Mouse (Mus musculus): Measurements from ENCODE around the gene Pik3ap1.

Pik3ap1 gene

DNA sequence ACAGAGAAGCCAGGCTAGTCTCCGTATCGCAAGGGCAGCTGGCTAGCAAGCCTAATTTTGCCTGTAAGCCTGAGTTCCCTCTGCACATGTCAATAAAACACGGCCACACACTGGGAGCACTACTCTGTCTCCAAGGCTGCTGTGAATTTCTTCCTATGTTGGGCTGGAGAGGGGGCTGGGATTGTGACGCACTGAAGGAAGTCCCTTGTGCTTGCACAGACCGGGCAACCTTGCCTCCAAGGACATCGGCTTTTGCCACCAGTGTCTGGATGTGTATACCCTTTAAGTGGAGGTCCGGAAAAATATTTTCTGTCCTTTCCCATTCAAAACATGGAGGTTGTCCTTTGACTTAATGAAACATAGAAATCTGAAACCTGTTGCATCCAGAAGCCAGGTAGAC lies 70.2 kb downstream of the Pik3ap1 start:
- no peak for TF ChIP-seq GATA4 (IDR thresholded peaks at IDR 0.05; ENCODE audit: insufficient replicate concordance, low read length)

DNA sequence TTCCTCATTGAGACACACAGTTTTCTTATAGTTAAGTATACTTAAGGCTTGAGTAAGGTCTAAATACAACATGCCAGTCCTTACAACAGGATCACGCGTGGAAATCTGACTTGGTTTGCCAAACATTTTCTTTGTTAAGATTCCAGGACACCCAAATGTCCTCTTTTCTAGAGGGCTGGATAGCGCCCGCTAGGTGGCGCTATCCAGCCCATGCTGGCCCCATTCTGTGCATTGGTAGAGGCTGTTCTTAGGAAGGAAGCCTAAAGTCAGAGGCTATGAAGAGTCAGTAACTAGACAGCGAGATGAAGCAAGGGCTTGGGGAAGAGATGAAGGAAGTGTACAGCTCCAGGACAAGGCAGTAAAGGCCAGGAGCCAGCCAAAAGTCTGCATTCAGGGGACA lies 71.2 kb downstream of the Pik3ap1 start:
- no peak for TF ChIP-seq GATA4 (IDR thresholded peaks at IDR 0.05; ENCODE audit: insufficient replicate concordance, low read length)

DNA sequence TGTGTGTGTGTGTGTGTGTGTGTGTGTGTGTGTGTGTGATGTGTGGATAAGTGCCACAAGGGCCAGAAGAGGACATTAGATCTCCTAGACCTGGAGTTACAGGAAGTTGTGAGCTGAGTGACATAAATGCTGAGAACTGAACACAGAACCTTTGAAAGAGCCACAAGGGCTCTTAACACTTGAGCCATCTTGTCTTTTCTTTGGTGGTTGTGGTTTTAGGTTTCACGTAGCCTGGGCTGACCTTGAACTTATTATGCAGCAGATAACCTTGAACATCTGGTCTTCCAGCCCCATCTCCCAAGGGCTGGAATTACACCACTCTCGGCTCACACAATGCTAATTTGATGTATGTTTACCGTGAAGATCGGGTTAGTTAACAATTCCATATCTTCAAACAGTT lies 72.9 kb downstream of the Pik3ap1 start:
- no peak for TF ChIP-seq GATA4 (IDR thresholded peaks at IDR 0.05; ENCODE audit: insufficient replicate concordance, low read length)

DNA sequence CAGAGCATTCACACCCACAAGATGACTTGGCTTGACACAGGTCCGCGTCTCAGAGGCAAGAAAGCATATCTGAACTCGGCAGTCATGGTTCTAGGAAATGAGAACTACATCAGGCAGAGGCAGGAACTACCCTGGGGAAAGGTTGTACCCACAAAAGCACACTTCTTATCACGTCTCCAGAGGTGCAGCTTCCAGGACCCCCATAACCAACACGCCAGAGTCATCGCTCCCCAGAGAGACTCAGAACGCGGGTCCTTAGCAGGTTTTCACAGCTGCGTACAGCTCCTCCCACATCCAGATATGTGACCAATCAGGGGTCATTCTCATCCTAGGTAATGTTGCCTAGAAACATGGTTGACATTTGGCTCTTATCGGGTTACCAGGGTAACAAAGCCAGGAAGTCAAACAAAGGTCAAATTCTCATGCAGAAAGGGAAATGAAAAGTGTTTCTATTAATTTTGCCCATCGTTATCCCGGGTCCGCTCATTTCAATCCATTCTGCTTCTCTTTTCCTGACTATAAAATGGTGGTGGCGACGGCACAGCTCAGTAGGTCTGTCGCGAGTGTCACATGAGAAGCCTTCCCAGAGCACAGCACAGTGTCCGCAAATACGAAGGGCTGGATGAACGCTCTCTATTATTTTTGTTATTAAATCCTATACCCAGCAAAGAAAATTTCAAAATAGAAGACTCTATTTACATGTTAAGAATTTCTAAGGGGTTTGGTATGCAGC lies 73.8 kb downstream of the Pik3ap1 start:
- TF ChIP-seq GATA4 (IDR thresholded peaks at IDR 0.05; ENCODE audit: insufficient replicate concordance, low read length), result no peak

DNA sequence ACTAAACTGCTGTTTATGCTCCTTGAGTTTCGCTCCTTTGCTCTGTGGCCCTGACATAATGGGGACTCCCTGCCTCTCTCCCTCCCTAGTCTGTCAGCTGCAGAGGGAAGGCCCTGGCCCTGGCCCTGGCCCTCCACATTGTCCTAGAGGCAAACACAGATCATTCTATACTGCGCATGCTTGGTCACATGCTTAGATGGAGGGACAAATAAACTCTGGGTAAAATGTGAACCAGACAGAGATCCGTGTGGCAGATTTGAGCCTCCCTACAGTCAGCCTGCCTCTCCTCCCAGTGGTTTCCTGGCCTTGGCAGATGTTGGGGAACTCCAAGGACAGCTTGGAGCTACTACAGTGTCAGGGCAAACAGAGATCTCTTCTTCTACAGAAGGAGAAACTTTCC lies 81.0 kb downstream of the Pik3ap1 start:
- no peak for TF ChIP-seq GATA4 (IDR thresholded peaks at IDR 0.05; ENCODE audit: insufficient replicate concordance, low read length)

DNA sequence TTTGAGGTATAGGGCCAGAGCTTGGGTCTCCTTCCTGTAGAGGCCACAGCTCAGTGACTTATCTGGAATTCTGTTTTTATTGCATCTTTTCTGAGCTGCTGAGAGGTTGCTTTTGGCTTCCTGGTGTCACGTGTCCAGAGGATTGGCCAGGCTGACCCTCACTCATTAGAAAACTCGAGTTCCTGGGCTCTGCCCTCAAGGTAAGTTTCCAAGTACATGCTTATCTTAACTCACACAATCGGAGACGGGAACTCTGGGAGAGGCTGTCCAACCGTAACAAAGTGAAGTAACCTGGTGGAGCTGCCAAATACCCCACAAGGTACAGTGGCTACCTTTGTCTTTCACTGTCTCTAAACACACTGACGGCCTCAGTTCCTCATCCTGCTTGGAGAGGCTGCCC lies 81.5 kb downstream of the Pik3ap1 start:
- TF ChIP-seq GATA4 (IDR thresholded peaks at IDR 0.05; ENCODE audit: insufficient replicate concordance, low read length), result no peak

DNA sequence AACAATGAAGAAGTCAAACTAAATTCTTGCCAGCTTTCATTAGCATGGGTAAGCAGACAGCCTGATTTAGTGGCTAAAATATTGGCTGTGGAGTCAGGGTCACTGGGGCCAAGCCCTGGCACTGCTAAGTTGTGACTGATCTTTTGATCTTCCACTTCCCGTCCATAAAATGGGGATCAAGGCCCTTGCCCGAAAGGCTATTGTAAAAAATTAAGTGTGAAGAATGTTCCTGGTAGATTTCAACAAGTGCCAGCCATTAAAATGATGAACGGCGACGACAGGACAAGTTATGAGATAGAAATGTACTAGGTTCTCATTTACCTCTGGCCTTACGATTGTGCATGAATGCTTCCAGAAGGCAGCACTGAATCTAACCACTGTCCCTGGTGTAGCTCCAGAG lies 83.0 kb downstream of the Pik3ap1 start:
- TF ChIP-seq GATA4 (IDR thresholded peaks at IDR 0.05; ENCODE audit: insufficient replicate concordance, low read length), result no peak

DNA sequence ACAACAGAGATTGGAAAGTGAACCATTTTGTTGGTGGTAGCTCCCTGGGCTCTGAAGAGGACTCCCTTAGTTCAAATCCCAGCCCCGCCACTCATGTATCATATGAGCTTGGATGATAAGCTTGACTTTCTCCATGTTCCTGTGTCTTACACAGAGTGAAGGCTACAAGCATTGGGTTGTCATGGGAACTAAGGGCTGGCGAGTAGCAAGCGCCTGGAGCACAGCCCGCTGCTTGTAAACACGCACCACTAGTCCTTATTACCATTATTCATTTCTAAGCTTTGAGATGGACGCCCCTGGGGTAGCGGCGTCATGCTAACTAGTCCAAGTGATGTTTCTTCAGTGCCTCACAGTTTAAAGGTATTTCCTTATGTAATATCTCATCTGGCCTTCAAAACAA lies 85.5 kb downstream of the Pik3ap1 start:
- TF ChIP-seq GATA4 (IDR thresholded peaks at IDR 0.05; ENCODE audit: insufficient replicate concordance, low read length), result no peak

DNA sequence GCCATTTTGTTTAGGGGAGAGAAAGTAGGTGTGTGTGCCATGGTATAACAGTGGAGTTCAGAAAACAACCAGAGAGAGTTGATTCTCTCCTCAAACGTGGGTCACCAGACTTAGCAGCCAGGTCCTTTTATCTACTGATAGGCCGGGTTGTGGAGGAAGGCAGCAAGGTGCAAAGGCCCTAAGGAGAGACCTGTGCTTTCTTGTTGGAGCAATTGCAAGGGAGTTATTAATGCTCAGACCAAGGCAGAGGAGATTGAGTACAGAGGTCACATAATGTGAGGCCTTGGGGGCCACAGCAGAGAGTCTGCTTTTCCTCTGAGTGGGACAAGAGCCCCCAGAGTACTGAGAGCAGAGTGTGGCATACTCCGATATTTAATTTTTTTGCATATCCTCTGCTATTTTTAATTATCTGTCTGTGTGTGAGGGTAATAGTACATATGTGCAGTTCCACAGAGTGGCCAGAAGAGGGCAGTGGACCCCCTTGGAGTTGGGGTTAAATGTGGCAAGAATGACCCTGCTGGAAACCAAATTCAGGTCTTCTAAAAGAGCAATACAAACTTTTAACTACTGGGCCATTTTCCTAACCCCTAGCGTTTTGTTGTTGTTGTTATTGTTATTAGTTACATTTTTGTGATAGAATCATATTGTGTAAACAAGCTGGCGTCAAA lies 93.8 kb downstream of the Pik3ap1 start:
- TF ChIP-seq GATA4 (IDR thresholded peaks at IDR 0.05; ENCODE audit: insufficient replicate concordance, low read length), result no peak

DNA sequence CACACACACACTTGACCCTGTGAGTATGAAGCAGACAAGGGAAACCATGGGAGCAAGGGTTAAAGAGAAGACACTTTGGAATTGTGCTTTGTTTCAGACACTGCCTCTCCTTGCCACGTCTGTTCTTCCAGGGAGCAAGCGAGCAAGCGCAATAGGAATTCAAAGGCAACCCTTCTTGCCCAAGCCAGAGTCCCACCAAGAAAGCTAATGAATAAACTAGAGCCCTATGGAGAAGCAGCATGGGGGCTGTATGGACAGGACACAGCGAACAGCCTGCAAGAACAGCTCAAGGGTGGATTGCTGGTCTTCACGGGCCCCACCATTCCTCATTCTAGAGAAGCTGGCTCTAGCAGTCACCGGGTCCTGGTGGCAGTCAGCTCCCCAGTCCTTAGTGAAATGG lies 96.3 kb downstream of the Pik3ap1 start:
- no peak for TF ChIP-seq GATA4 (IDR thresholded peaks at IDR 0.05; ENCODE audit: insufficient replicate concordance, low read length)

DNA sequence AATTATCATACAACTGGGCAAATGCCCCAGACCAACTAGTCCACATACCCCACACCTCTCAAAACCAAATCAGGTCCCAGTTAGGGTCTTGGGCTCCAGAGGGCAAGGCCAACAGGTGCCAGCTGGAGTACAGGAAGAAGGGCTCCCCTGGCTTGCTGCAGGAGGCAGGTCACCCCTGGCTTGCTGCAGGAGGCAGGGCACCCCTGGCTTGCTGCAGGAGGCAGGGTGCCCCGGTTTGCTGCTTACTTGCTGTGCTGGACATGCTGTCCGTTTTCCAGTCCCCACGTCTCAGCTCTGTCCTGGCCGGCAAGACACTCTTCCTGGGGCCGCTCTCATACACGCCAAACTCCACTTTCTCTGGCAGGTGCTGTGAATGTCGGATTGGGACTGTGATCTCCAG lies 97.7 kb downstream of the Pik3ap1 start:
- no peak for TF ChIP-seq GATA4 (IDR thresholded peaks at IDR 0.05; ENCODE audit: insufficient replicate concordance, low read length)

DNA sequence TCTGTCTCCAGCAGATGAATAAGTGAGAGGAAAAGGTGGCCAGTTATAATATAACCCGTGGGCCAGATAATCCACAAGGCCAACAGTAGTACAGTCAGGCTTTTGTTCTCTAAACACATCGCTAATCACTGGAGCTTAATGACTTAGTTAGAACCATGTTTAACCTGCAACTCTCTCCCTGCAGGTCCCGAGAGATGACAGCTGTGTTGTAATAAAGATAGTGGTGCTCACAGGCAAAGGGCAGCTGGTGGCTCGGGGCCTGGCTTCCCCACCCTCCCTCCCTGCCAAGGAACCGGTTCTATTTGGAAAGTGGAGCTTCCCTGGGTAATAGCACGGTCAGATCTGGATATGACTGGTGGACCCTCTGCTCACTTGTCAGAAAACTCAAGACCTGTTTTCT lies 100.4 kb downstream of the Pik3ap1 start:
- TF ChIP-seq GATA4 (IDR thresholded peaks at IDR 0.05; ENCODE audit: insufficient replicate concordance, low read length), result no peak

DNA sequence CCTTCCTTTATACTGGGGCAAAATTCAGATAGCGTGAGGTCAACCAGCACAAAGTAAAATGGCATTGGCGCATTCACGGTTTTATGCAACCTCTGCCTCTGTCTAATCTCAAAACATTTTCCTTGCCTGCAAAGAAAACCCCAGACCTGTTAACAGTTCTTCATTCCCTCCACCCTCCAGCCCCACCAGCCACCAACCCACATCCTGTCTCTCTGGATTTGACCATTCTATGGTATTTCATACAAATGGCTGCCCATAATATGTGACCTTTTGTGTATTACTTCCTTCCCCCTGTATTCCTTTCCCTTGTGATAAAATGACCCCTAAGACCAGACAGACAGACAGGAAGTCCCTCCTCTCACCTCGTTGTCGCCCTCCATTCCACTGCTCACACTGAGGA lies 102.2 kb downstream of the Pik3ap1 start:
- no peak for TF ChIP-seq GATA4 (IDR thresholded peaks at IDR 0.05; ENCODE audit: insufficient replicate concordance, low read length)

DNA sequence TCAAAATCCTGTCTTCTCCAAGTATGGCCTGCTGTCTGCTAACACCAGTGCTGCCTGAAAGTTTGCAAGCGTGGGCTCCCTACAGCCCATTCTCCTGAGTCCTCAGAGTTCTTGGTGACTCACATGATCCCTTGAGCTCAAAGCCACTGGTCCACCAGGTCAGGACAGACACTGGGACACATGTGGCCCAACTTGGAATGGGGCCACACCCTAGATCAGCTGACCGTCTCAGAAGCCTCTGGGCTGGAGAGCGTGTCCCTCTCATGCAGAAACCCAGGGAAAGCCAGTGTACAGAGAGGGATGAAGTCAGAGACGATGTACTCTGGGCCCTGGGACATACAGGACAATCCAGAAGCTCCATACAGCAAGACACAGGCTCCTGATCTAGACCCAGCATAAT lies 102.7 kb downstream of the Pik3ap1 start:
- no peak for TF ChIP-seq GATA4 (IDR thresholded peaks at IDR 0.05; ENCODE audit: insufficient replicate concordance, low read length)

DNA sequence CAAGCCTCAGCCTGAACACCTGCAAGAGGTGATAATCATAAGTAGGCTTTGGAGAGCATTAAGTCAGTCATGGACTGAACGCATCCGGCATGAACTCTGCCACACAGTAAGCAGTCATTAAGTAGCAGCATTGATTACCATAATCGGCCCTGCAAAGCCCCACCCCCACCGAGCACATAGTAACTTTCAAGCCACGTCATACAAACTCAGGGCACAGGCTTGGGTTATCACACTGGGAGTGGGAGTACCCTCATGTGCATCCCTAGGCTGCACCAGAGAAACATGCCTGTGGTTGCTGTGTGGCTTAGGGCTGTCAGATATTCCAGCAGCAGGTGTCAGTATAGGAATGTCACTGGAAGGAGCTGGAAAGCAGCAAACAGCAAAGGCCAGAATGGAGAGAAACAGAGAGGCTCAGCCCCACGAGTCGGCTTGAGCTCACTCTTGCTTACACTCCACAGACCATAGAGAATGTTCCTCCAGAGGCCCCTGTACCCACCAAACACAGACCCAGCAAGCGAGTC lies 105.1 kb downstream of the Pik3ap1 start:
- no peak for TF ChIP-seq GATA4 (IDR thresholded peaks at IDR 0.05; ENCODE audit: insufficient replicate concordance, low read length)

DNA sequence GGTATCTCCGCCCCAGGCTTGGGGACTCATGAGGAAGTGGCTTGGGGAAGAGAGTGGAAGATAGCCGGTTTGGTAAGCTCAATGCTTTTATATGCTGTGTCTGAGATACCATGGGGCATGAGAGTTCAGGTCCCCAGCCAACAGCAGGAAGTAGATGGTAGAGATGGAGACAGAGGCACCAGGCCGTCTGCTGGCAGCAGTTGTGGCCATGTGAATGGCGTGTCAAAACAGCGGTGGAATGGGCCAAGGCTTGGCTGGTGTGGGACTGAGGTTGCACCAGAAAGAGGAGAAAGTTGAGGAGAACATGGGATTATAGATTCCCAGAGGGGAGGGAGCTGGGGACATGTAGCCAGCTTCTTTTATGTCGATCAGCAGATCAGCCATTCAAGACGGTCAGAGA lies 106.3 kb downstream of the Pik3ap1 start:
- no peak for TF ChIP-seq GATA4 (IDR thresholded peaks at IDR 0.05; ENCODE audit: insufficient replicate concordance, low read length)

DNA sequence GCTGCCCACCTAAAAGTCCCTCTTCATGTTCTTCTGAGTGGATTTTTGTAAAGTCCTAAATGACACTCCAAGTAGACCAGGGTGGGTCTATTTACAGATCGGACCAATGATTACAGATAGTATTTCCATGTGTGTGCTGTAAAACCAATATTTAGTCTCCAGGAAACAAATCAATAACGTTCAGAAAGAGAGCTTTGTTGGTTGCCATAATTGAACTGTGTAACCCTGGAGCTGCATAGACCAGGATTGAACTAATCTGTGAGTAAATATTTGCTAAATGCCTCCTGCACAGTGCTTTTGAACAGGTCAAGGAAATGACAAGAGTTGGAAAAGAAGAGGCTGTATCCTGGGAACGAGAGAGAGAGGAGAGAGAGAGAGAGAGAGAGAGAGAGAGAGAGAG lies 109.3 kb downstream of the Pik3ap1 start:
- TF ChIP-seq GATA4 (IDR thresholded peaks at IDR 0.05; ENCODE audit: insufficient replicate concordance, low read length), result peak; percentile 73; the same call in 1 of the 2 replicates
